Mouse (Mus musculus) urinary bladder, postnatal 10 days (tissue): ENCODE data around the gene Ints14.
"Not testable (repeated sequence)": the region's sequence is repeated elsewhere in the genome, so short reads cannot be mapped to it uniquely, and the experiment has no call there.

Source experiments
- DNase-seq: peaks from one replicate; pipeline ENCODE4 v3.0.0; 2022; ENCODE audit warnings: low spot score

Ints14 gene

GRCm38 (mm10) chr9:64952055-64952454, 8.7 kb upstream of the Ints14 start:
- DNase-seq, result no peak

GRCm38 (mm10) chr9:64953190-64953589, 7.5 kb upstream of the Ints14 start:
- DNase-seq, result no peak

- no peak for DNase-seq
Observed at GRCm38 (mm10) chr9:64956337-64956736, 4.4 kb upstream of the Ints14 start.

- no peak for DNase-seq
Observed at GRCm38 (mm10) chr9:64957276-64957675, 3.4 kb upstream of the Ints14 start.

GRCm38 (mm10) chr9:64960978-64961320, 244 bp downstream of the Ints14 start:
- DNase-seq, result no peak

- DNase-seq, result no peak
Observed at GRCm38 (mm10) chr9:64980548-64980947, 19.8 kb downstream of the Ints14 start.

GRCm38 (mm10) chr9:64981904-64982303, 21.2 kb downstream of the Ints14 start:
- no peak for DNase-seq

- DNase-seq, result no peak
Observed at GRCm38 (mm10) chr9:64985037-64985794, 24.5 kb downstream of the Ints14 start.

- DNase-seq, result no peak
Observed at GRCm38 (mm10) chr9:64985807-64986206, 25.1 kb downstream of the Ints14 start.

- DNase-seq, result no peak
Observed at GRCm38 (mm10) chr9:64987651-64988050, 26.9 kb downstream of the Ints14 start.

- DNase-seq, result no peak
Observed at GRCm38 (mm10) chr9:64988443-64988842, 27.7 kb downstream of the Ints14 start.

- no peak for DNase-seq
Observed at GRCm38 (mm10) chr9:64990291-64990690, 29.6 kb downstream of the Ints14 start.

- not testable (repeated sequence) for DNase-seq
Observed at GRCm38 (mm10) chr9:64995464-64995863, 34.8 kb downstream of the Ints14 start.

GRCm38 (mm10) chr9:65001481-65001880, 40.8 kb downstream of the Ints14 start:
- no peak for DNase-seq

- DNase-seq, result no peak
Observed at GRCm38 (mm10) chr9:65005737-65006136, 45.0 kb downstream of the Ints14 start.

GRCm38 (mm10) chr9:65010632-65011031, 49.9 kb downstream of the Ints14 start:
- no peak for DNase-seq

- no peak for DNase-seq
Observed at GRCm38 (mm10) chr9:65011304-65011703, 50.6 kb downstream of the Ints14 start.

GRCm38 (mm10) chr9:65015461-65016222, 54.9 kb downstream of the Ints14 start:
- no peak for DNase-seq

- DNase-seq, result no peak
Observed at GRCm38 (mm10) chr9:65016241-65016977, 55.7 kb downstream of the Ints14 start.

- no peak for DNase-seq
Observed at GRCm38 (mm10) chr9:65016978-65017827, 56.5 kb downstream of the Ints14 start.

- no peak for DNase-seq
Observed at GRCm38 (mm10) chr9:65017896-65018295, 57.2 kb downstream of the Ints14 start.

GRCm38 (mm10) chr9:65018588-65019121, 58.0 kb downstream of the Ints14 start:
- no peak for DNase-seq
